Mouse (Mus musculus) heart, embryonic 10.5 days (tissue): Measurements from ENCODE around the gene C130026I21Rik. TPM values are rescaled to one million over a fixed set of nuclear protein-coding genes. Genes with fewer than 3 reads are reported as not detected.
"Not testable (repeated sequence)": the region's sequence is repeated elsewhere in the genome, so short reads cannot be mapped to it uniquely, and the experiment has no call there.

Experiments
- DNase-seq: peaks from one replicate; pipeline ENCODE4 v3.0.0-alpha.2; 2017; ENCODE audit warnings: low spot score
- H3K27ac ChIP-seq: fragments of 300-500 bp; sonication (generic); 2 replicates; pipeline ENCODE4 v1.5.1; 2016; ENCODE audit warnings: mild to moderate bottlenecking
- H3K27me3 ChIP-seq: fragments of 300-500 bp; sonication (generic); 2 replicates; pipeline ENCODE4 v1.6.1; 2016; ENCODE audit warnings: mild to moderate bottlenecking; ENCODE audit not compliant: poor library complexity, insufficient read depth, severe bottlenecking
- H3K36me3 ChIP-seq: fragments of 300-500 bp; sonication (generic); 2 replicates; pipeline ENCODE4 v1.6.1; 2016; ENCODE audit warnings: mild to moderate bottlenecking, moderate library complexity
- H3K4me1 ChIP-seq: fragments of 300-500 bp; sonication (generic); 2 replicates; pipeline ENCODE4 v1.6.1; 2016; ENCODE audit warnings: mild to moderate bottlenecking
- H3K4me3 ChIP-seq: fragments of 300-500 bp; sonication (generic); 2 replicates; pipeline ENCODE4 v1.5.1; 2016; ENCODE audit warnings: mild to moderate bottlenecking, moderate library complexity
- H3K9me3 ChIP-seq: fragments of 300-500 bp; sonication (generic); 2 replicates; pipeline ENCODE4 v1.6.1; 2016; ENCODE audit warnings: mild to moderate bottlenecking, moderate library complexity
- WGBS: fragments of 180-500 bp; shearing (Covaris S2); methylation state at CpG from one replicate; pipeline ENCODE4 v1.1.7; 2016; 5-methylcytosine and 5-hydroxymethylcytosine counted together
- polyA plus RNA-seq: library from polyadenylated mRNA; unstranded; fragments of >200 nt; fragmentation: Nextera tagmentation; extraction: Ambion mirVana; gene quantifications from 2 replicates; pipeline ENCODE4 v1.2.1, GENCODE M21; 2016

Gene C130026I21Rik
- polyA plus RNA-seq, result not detected in 2 replicates

- H3K4me1 ChIP-seq, DNase-seq, H3K27me3 ChIP-seq, H3K36me3 ChIP-seq, H3K27ac ChIP-seq, H3K4me3 ChIP-seq, H3K9me3 ChIP-seq: not testable (repeated sequence)
- WGBS, result no CpG with 5 or more reads among the region's 6 CpGs
Observed at GRCm38 (mm10) chr1:85270466-85270865, at the start of gene C130026I21Rik. C130026I21Rik (minus strand) TSS chr1:85270566.

GRCm38 (mm10) chr1:85287063-85287462, 16.7 kb upstream of the C130026I21Rik start:
- not testable (repeated sequence) for H3K4me1 ChIP-seq, H3K4me3 ChIP-seq, H3K36me3 ChIP-seq, DNase-seq, H3K27ac ChIP-seq, H3K27me3 ChIP-seq, H3K9me3 ChIP-seq
- WGBS, result 38% methylated on average over 4 of the region's 5 CpGs

GRCm38 (mm10) chr1:85276421-85276820, 6.1 kb upstream of the C130026I21Rik start:
- WGBS, result 74% methylated on average over 4 of the region's 5 CpGs
- H3K36me3 ChIP-seq, DNase-seq: not testable (repeated sequence)

GRCm38 (mm10) chr1:85258634-85259033, 11.7 kb downstream of the C130026I21Rik start:
- peak; percentile 62 for DNase-seq
- 48% methylated on average over 2 of the region's 2 CpGs for WGBS
- not testable (repeated sequence) for H3K27ac ChIP-seq, H3K4me1 ChIP-seq, H3K27me3 ChIP-seq, H3K36me3 ChIP-seq, H3K9me3 ChIP-seq, H3K4me3 ChIP-seq

More at GRCm38 (mm10) chr1:85276421-85276820, 6.1 kb upstream of the C130026I21Rik start:
- H3K27ac ChIP-seq, H3K4me1 ChIP-seq, H3K4me3 ChIP-seq, H3K9me3 ChIP-seq, H3K27me3 ChIP-seq: not testable (repeated sequence)

- 51% methylated on average over 2 of the region's 3 CpGs for WGBS
- H3K4me1 ChIP-seq, H3K36me3 ChIP-seq, H3K27ac ChIP-seq, H3K4me3 ChIP-seq, DNase-seq, H3K27me3 ChIP-seq: not testable (repeated sequence)
- peaks cover 14% of the 10 kb centered on the region for H3K9me3 ChIP-seq
Observed at GRCm38 (mm10) chr1:85255217-85255616, 15.1 kb downstream of the C130026I21Rik start.

GRCm38 (mm10) chr1:85251211-85251610, 19.2 kb downstream of the C130026I21Rik start:
- WGBS, result 78% methylated on average over 4 of the region's 4 CpGs
- not testable (repeated sequence) for H3K4me3 ChIP-seq, H3K36me3 ChIP-seq, H3K27me3 ChIP-seq, H3K4me1 ChIP-seq, DNase-seq, H3K27ac ChIP-seq
- H3K9me3 ChIP-seq, result peaks cover 22% of the 10 kb centered on the region

- H3K36me3 ChIP-seq, H3K4me1 ChIP-seq, H3K27me3 ChIP-seq, H3K4me3 ChIP-seq, H3K27ac ChIP-seq: not testable (repeated sequence)
- DNase-seq, result peak; percentile 76
- H3K9me3 ChIP-seq, result peaks cover 23% of the 10 kb centered on the region
- 56% methylated on average over 3 of the region's 3 CpGs for WGBS
Observed at GRCm38 (mm10) chr1:85248985-85249384, 21.4 kb downstream of the C130026I21Rik start.

GRCm38 (mm10) chr1:85246776-85247460, 23.4 kb downstream of the C130026I21Rik start:
- H3K36me3 ChIP-seq, H3K4me3 ChIP-seq, H3K27me3 ChIP-seq, H3K27ac ChIP-seq, H3K4me1 ChIP-seq: not testable (repeated sequence)
- peaks cover 32% of the 10 kb centered on the region for H3K9me3 ChIP-seq
- 61% methylated on average over 8 of the region's 8 CpGs for WGBS
- DNase-seq, result peak; percentile 70

GRCm38 (mm10) chr1:85246266-85246665, 24.1 kb downstream of the C130026I21Rik start:
- H3K27me3 ChIP-seq, H3K4me3 ChIP-seq, H3K4me1 ChIP-seq, H3K27ac ChIP-seq, H3K36me3 ChIP-seq: not testable (repeated sequence)
- H3K9me3 ChIP-seq, result peaks cover 29% of the 10 kb centered on the region
- peak; percentile 75 for DNase-seq
- 77% methylated on average over 5 of the region's 5 CpGs for WGBS

GRCm38 (mm10) chr1:85244941-85245340, 25.4 kb downstream of the C130026I21Rik start:
- WGBS, result 64% methylated on average over 3 of the region's 4 CpGs
- not testable (repeated sequence) for H3K36me3 ChIP-seq, H3K27ac ChIP-seq, H3K27me3 ChIP-seq, H3K4me3 ChIP-seq, H3K4me1 ChIP-seq
- H3K9me3 ChIP-seq, result peaks cover 27% of the 10 kb centered on the region
- peak; percentile 64 for DNase-seq

- H3K9me3 ChIP-seq, result peaks cover 29% of the 10 kb centered on the region
- DNase-seq, result peak; percentile 70
- H3K27me3 ChIP-seq, H3K36me3 ChIP-seq, H3K27ac ChIP-seq, H3K4me1 ChIP-seq, H3K4me3 ChIP-seq: not testable (repeated sequence)
- 69% methylated on average over 2 of the region's 2 CpGs for WGBS
Observed at GRCm38 (mm10) chr1:85243023-85243422, 27.3 kb downstream of the C130026I21Rik start.

- not testable (repeated sequence) for H3K27ac ChIP-seq, H3K27me3 ChIP-seq, H3K4me3 ChIP-seq, H3K36me3 ChIP-seq, H3K4me1 ChIP-seq
- H3K9me3 ChIP-seq, result peaks cover 18% of the 10 kb centered on the region
- DNase-seq, result peak; percentile 52
- WGBS, result 60% methylated on average over 4 of the region's 4 CpGs
Observed at GRCm38 (mm10) chr1:85239018-85239775, 31.2 kb downstream of the C130026I21Rik start.

- H3K36me3 ChIP-seq, H3K4me1 ChIP-seq, H3K27me3 ChIP-seq, H3K4me3 ChIP-seq, H3K9me3 ChIP-seq, H3K27ac ChIP-seq, DNase-seq: not testable (repeated sequence)
- 52% methylated on average over 1 of the region's 2 CpGs for WGBS
Observed at GRCm38 (mm10) chr1:85206531-85206930, 63.8 kb downstream of the C130026I21Rik start.
